Mouse (Mus musculus) frontal cortex, postnatal 36 days (tissue): ENCODE measurements at regions not wholly inside any gene's neighbourhood (a gene's known extent, or its start where the extent isn't known, plus 50 kb on each side); places are given as distances from the start of the nearest gene placed in this dataset.

Experiments
- DNase-seq, 2 experiments: peaks; one replicate each; pipeline ENCODE4 v3.0.0; 2022; ENCODE audit warnings: low spot score in 2 of 2

DNA sequence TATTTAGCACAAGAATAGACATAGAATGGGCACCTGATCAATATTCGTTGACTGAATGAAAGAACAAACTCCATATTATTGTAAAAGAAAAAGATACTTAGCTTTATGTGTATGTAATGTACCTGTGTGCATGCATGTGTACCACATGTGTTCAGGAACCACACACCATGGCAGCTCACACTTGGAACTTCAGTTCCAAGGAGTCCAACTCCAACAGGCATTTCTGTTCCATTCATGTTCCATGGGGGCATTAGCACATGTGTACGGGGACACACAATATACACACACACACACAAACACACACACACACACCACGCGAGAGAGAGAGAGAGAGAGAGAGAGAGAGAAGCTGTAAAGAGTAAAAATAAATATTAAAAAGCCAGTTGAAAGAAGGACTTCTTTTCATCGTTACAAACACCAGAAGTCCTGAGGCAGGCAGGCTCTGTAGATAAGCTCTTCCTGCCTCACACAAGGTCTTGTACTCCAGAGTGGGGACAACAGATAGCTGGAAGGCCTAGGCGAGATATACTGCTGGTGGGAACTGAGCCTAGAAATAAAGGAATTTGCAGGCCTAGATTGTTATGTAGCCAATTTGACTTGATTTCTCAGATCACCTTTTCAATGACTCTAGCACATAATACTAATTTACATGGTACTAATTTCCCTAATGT is 141.6 kb upstream of the Marcks start:
- no peak for DNase-seq

GRCm38 (mm10) chr10:37279316-37279715 is 140.6 kb upstream of the Marcks start:
- DNase-seq = no peak

GRCm38 (mm10) chr10:37275857-37276256 is 137.1 kb upstream of the Marcks start:
- no peak for DNase-seq

- DNase-seq = no peak
Measured at GRCm38 (mm10) chr10:37275271-37275670, 136.6 kb upstream of the Marcks start.

GRCm38 (mm10) chr10:37271967-37272366 is 133.2 kb upstream of the Marcks start:
- DNase-seq = no peak

GRCm38 (mm10) chr10:37270236-37271000 is 131.7 kb upstream of the Marcks start:
- no peak for DNase-seq

- DNase-seq = no peak
Measured at GRCm38 (mm10) chr10:37266909-37267308, 128.2 kb upstream of the Marcks start.

- DNase-seq = no peak
Measured at GRCm38 (mm10) chr10:37260791-37261488, 122.2 kb upstream of the Marcks start.

- no peak for DNase-seq
Measured at GRCm38 (mm10) chr10:37259186-37259585, 120.5 kb upstream of the Marcks start.

DNA sequence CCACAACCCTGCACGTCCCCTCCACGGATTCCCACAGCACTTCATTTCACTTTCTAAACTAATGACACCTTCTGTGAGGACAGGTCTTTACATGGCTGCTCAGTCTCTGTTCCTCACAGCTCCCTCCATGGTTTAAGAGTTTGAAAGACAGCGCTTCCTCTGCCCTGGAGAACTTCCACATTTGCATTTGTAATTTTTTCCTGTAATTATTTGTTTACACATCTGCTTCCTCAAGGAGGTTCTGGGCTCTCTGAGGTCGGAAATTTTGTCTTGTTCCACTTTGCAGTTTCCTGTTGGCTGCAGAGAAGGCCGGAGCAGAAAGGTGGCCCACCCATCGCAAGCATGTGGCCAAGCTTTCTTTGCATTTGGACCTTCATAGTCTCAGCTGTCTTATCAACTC is 118.8 kb upstream of the Marcks start:
- DNase-seq = no peak

GRCm38 (mm10) chr10:37250934-37251521 is 112.3 kb upstream of the Marcks start:
- no peak for DNase-seq

DNA sequence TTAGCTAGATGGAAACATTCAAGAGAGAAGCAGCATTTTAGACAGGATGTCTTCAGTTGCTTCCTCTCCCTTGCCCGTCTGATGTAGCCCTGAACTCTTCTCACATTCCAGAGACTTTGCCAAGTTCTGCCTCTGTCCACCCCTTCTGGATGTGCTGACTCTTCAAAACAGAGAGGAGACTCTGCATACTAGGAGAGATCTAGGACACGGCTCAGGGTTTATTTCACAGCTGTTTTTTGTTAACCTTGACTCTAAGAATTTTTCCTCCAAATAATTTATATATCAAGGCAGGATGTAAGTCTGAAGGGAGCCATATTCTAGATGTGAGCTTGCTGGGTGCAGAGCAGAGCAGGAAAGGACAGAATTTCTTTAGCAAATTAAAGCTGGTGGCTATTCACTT is 111.4 kb upstream of the Marcks start:
- no peak for DNase-seq

DNA sequence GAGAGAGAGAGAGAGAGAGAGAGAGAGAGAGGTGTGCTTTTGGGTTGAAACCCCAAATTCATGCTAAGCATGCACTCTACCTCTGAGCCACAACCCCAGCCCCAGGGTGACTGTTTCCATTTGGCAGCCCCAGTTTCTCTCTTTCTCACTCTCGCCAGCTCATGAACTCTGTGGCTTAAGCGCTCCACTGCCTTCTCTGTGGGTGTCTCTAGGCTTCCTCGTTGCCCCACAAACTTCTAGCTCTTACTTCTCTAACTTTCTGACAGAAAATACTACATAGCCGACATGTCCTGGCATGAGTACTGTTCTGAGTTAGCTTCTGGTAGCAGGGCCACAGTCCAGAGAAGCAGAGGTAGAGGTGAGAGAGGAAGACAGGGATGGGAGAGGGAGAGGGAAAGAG is 110.8 kb upstream of the Marcks start:
- DNase-seq = no peak

DNA sequence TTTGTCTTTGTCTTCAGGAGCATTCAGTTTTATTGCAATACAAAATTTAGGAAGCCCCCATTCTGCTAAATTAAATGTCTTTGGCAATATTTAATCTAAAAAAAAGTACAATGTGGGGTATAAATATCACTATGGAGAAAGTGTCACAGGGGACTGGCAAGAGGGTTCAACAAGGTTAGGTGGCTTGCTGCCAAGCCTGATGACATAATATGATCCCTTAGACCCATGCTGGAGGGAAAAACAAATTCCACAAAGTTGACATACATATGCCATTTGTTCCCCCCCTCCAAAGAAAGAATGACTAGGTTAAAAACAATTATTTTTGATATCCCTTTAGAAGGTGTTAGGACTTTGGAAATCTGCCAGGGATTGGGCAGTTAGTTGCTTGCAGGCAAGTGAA is 108.4 kb upstream of the Marcks start:
- no peak for DNase-seq

DNA sequence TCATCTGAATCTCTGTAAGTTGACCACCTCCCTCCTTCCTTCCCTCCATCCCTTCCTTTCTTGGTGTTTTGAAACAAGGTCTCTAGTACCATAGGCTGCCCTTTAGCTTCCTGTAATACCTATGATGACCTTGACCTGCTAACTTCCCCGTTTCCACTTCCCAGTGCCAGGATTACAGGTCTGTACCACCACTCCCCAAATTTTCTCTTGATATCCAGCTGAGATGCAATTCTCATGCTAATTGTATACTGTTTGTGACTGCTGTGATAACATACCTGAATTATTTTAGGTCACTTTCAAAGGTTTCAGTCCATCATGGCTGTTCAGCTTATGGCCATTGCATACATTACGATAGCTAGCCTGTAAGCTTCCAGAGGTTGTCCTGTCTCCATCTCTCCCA is 104.4 kb upstream of the Marcks start:
- no peak for DNase-seq

DNA sequence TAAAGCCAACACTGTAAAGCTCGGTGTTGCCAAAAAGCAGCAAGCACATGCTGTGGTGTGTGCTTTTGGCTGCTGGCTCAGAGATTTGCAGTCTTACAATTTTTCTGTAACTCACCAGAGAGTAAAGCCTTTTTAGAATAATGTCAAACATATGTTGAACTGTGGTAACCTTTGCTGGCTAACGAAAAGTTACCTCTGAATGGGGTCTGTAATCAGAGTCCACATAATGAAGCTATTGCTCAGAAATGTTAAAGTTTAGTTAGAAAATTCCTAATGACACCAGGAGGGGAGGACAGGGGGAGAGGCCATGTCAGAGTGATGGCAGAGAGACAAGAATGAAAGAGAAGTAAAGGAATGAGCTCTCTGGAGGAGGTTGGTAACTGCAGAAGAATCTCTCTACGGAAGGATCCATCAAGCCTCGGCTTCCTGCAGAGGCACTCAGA is 103.1 kb upstream of the Marcks start:
- no peak for DNase-seq

- no peak for DNase-seq
Measured at GRCm38 (mm10) chr10:37240634-37241033, 101.9 kb upstream of the Marcks start.

GRCm38 (mm10) chr10:37240201-37240600 is 101.5 kb upstream of the Marcks start:
- DNase-seq = no peak

DNA sequence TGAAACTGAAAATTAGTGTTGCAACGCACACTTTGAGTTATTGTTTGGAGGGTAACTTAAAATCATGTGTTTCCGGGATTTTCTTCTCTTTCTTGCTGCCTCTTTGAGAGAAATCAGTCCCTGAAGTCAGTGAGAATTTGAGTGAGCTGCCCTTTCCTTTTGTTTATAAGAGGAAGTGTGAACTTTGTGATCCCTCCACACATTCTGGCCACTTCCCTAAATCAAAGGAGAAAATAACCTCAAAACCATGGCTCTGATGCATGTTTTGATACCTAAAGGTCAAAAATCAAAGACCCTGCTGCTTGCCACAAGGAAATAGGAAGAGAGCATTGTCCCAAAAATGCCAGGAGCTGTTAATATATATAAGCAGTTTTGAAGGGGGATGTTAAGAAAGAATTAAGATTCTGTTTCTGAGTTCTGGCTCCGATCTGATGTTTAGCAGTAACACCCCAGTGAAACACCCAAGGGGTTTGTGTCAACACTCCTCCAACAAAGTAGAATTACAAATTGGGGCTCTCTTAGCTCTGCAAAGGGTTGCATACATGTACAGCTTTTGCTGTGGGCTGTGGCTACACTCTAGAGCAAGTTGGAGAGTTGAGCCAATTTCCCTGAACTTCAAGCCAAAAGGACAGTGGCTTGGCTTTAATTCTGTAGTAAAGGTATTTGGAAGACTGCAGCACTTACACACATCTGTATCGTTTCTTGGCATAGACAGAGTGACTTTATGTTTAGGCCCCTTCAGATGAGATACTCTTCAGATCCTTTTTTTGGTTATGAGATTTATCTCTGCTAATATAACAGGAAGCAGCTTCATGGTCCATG is 97.5 kb upstream of the Marcks start:
- no peak for DNase-seq

DNA sequence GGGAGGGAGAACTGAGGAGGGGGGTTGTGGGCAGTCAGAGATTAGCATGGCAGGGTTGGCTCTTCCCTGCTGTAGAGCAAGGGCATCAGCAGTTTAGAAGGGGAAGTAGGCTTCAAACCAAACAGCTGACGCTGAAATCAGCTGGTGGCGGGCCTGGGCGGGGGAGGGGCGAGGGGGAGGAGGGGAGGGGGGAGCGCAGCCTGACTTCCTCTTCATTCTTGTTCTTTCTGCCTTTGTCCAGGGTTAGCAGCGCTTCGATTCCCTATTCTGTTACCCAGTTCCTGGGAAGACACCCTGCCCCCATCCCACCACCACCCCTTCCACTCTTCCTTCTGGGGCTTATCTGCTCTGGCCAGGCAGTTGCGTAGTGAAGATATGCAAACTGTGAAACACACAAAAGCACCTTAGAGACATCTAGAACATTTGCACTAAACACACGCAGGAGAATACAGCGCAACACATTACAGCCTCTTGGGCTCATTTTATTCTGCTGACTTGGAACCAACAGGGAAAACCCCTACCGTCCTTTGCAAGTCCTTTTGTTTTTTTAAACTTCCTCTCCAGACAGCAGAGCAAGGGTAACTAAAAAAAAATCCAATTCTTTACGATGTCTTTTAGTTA is 93.3 kb upstream of the Marcks start:
- DNase-seq = no peak

GRCm38 (mm10) chr10:37231159-37231558 is 92.4 kb upstream of the Marcks start:
- DNase-seq = no peak
